Mouse (Mus musculus) hindbrain, embryonic 12.5 days (tissue): Measurements from ENCODE around the gene Barx2. TPM values are rescaled to one million over a fixed set of nuclear protein-coding genes. Genes with fewer than 3 reads are reported as not detected.
A peak's percentile ranks its signal among the peaks of the same experiment; 100 is the strongest.
"Not testable (repeated sequence)": the region's sequence is repeated elsewhere in the genome, so short reads cannot be mapped to it uniquely, and the experiment has no call there.

Source experiments
- ATAC-seq: fragments of 200-750 bp; cut with Nextera tagmentation; 2 replicates; pipeline ENCODE4 v1.8.0; 2017; ENCODE audit warnings: moderate TSS enrichment; ENCODE audit not compliant: low FRiP score
- H3K27ac ChIP-seq: fragments of 300-500 bp; sonication (generic); 2 replicates; pipeline ENCODE4 v1.5.1; 2016; ENCODE audit warnings: mild to moderate bottlenecking
- H3K27me3 ChIP-seq: fragments of 300-500 bp; sonication (generic); 2 replicates; pipeline ENCODE4 v1.6.1; 2016; ENCODE audit warnings: mild to moderate bottlenecking
- H3K36me3 ChIP-seq: fragments of 300-500 bp; sonication (generic); 2 replicates; pipeline ENCODE4 v1.6.1; 2016; ENCODE audit warnings: mild to moderate bottlenecking
- H3K4me1 ChIP-seq: fragments of 300-500 bp; sonication (generic); 2 replicates; pipeline ENCODE4 v1.6.1; 2016
- H3K4me2 ChIP-seq: fragments of 300-500 bp; sonication (generic); replicated peaks from 2 replicates; pipeline ENCODE4 v1.6.1; 2016; ENCODE audit warnings: mild to moderate bottlenecking
- H3K4me3 ChIP-seq: fragments of 300-500 bp; sonication (generic); 2 replicates; pipeline ENCODE4 v1.5.1; 2016; ENCODE audit warnings: mild to moderate bottlenecking
- H3K9ac ChIP-seq: fragments of 300-500 bp; sonication (generic); 2 replicates; pipeline ENCODE4 v1.6.1; 2016; ENCODE audit warnings: mild to moderate bottlenecking, moderate library complexity
- H3K9me3 ChIP-seq: fragments of 300-500 bp; sonication (generic); replicated peaks from 2 replicates; pipeline ENCODE4 v1.6.1; 2016; ENCODE audit warnings: mild to moderate bottlenecking
- WGBS: fragments of 180-500 bp; shearing (Covaris S2); methylation state at CpG from one replicate; pipeline ENCODE4 v1.1.7; 2016; 5-methylcytosine and 5-hydroxymethylcytosine counted together
- polyA plus RNA-seq: library from polyadenylated mRNA; unstranded; fragments of >200 nt; fragmentation: Nextera tagmentation; extraction: Ambion mirVana; gene quantifications from 2 replicates; pipeline ENCODE4 v1.2.1, GENCODE M21; 2016

Barx2 gene
- 0.14 TPM in 1 of 2 replicates, not detected in the other for polyA plus RNA-seq

DNA sequence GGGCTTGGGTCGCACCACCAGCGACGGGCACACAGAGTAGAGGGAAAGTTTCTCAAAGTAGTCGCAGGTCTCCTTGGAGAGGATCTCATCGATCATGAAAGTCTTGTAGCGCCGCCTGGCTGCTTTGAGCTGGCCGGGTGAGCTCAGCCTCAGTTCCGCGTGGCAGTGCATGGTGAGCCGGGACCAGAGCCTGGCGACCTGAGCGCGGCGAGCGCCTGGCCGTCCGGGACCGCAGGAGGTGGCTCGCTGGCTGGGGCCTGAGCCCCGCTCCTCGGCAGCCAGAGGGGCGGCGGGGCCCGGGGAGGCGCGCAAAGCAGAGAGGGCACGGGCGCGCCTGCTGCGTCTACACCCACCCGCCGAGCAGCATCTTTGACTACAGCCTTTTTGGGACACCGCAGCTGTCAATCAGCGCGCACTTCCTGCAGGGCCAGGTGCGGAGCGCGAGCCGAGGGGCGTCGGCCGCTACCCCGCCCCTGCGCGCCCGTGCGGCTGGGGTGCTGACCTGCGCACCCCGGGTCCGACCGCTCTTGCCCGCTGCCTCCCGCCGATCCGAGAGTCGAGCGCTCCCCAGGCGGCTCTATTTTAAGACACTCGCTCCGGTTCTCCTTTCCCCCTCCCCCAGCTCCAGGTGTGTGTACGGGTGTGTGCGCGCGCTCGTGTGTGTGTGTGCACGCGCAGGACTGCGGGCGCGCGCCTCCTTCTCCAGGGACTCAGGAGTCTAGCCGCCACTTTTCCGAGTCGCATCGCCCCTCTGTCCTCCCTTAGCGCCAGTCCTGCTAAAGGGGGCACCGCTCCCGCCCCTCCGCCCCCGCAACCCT is at the start of gene Barx2:
Gene Barx2 (minus strand): TSS at position 542 of the 818 bp plus-strand sequence.
- H3K4me3 ChIP-seq, result peak within 1 kb of the TSS; percentile 52
- ATAC-seq, result peak; percentile 60
- no peaks in the 10 kb centered on the region for H3K9me3 ChIP-seq
- H3K4me2 ChIP-seq, result peak within 1 kb of the TSS; percentile 98
- H3K4me1 ChIP-seq, result peaks cover 26% of the 10 kb centered on the region
- H3K27me3 ChIP-seq, result peaks cover 82% of the 10 kb centered on the region
- no peak within 1 kb of the TSS for H3K27ac ChIP-seq
- H3K9ac ChIP-seq, result peak within 1 kb of the TSS; percentile 50
- H3K36me3 ChIP-seq, result no peaks in the 10 kb centered on the region
- WGBS, result under 1% methylated on average over 81 of the region's 81 CpGs

GRCm38 (mm10) chr9:31962265-31962664 is 49.0 kb upstream of the Barx2 start:
- no peak overlapping the region for H3K4me2 ChIP-seq
- no peaks in the 10 kb centered on the region for H3K9me3 ChIP-seq
- 73% methylated on average over 1 of the region's 1 CpGs for WGBS
- H3K36me3 ChIP-seq, result no peaks in the 10 kb centered on the region
- no peak overlapping the region for H3K27ac ChIP-seq
- H3K4me1 ChIP-seq, result no peaks in the 10 kb centered on the region
- H3K9ac ChIP-seq, result no peak overlapping the region
- H3K4me3 ChIP-seq, result no peak overlapping the region
- H3K27me3 ChIP-seq, result no peaks in the 10 kb centered on the region
- ATAC-seq, result no peak

DNA sequence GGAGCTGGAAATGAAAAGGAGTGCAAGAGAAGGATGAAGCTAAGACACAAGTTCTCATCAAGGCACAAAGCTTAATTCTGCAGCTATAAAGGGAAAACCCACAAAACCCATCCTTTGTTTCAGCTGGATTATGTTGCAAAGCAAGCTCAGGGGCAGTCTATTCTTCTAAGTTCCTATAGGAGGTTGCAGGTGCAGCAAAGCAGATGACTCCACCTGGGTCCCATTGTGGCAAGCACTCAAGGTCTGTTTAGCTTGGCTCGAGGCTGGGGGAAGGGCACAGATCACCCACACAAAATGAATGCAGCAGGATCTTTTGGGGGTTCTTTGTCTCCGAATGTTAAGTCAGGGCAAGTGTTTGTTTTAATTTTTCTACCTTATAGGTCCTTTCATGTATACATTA is 47.2 kb upstream of the Barx2 start:
- no peak overlapping the region for H3K4me2 ChIP-seq
- no peak overlapping the region for H3K9ac ChIP-seq
- no peak overlapping the region for H3K27ac ChIP-seq
- WGBS, result 66% methylated on average over 2 of the region's 2 CpGs
- no peak overlapping the region for H3K4me3 ChIP-seq
- H3K4me1 ChIP-seq, result no peaks in the 10 kb centered on the region
- no peaks in the 10 kb centered on the region for H3K36me3 ChIP-seq
- H3K9me3 ChIP-seq, result no peaks in the 10 kb centered on the region
- ATAC-seq, result no peak
- H3K27me3 ChIP-seq, result no peaks in the 10 kb centered on the region

DNA sequence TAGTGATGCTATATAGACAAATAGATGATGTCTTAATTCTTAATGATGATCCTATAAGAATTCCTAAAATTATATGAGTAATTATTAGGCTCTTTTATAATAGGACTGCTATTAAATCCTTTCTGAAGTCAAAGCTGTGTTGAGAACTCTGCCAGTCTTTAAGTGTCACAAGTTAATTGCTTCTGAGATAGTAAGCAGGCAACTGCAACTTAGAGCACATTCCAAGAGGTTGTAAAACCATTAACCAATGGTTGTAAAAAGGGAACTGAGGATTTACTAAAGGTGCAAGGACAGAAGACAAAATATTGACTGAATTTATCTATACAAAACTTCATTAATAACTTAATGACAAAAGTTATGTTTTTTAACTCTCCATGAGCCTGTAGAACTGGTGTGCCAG is 44.9 kb upstream of the Barx2 start:
- H3K27ac ChIP-seq, result no peak overlapping the region
- no peak overlapping the region for H3K9ac ChIP-seq
- H3K4me2 ChIP-seq, result no peak overlapping the region
- no peak for ATAC-seq
- no peaks in the 10 kb centered on the region for H3K9me3 ChIP-seq
- H3K27me3 ChIP-seq, result no peaks in the 10 kb centered on the region
- no peaks in the 10 kb centered on the region for H3K36me3 ChIP-seq
- H3K4me3 ChIP-seq, result no peak overlapping the region
- H3K4me1 ChIP-seq, result no peaks in the 10 kb centered on the region

- no peak for ATAC-seq
- Histone ChIP-seq H3K27ac (no peak overlapping the region), H3K27me3 (no peaks in the 10 kb centered on the region), H3K9ac (no peak overlapping the region), H3K4me2 (no peak overlapping the region), H3K4me3 (no peak overlapping the region), H3K9me3 (no peaks in the 10 kb centered on the region), H3K36me3 (no peaks in the 10 kb centered on the region), H3K4me1 (no peaks in the 10 kb centered on the region)
- WGBS, result 91% methylated on average over 5 of the region's 5 CpGs
Observed at GRCm38 (mm10) chr9:31950506-31950905, 37.2 kb upstream of the Barx2 start.

DNA sequence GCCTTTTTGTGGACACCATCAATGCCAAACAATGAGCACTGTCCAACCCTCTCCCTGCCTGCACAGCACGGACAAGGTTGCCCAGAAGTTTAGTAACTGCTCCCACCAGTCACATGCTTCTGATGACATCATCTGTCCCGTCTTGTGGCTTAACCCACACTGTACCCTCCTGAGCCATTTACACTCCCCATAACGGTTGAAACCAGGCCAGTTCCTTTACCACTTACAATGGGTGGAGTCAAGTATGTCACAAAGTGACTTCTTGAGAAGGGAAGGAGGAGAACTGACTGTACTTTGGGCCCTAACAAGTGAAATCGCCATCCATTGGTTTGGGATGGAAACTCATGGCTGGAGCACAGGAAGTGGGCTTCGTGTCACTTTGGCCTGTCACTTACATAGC is 35.8 kb upstream of the Barx2 start:
- Histone ChIP-seq H3K9me3 (no peaks in the 10 kb centered on the region), H3K4me1 (no peaks in the 10 kb centered on the region), H3K4me3 (no peak overlapping the region), H3K36me3 (no peaks in the 10 kb centered on the region), H3K4me2 (no peak overlapping the region), H3K27ac (no peak overlapping the region), H3K27me3 (no peaks in the 10 kb centered on the region), H3K9ac (no peak overlapping the region)
- no peak for ATAC-seq
- WGBS, result 90% methylated on average over 5 of the region's 5 CpGs

DNA sequence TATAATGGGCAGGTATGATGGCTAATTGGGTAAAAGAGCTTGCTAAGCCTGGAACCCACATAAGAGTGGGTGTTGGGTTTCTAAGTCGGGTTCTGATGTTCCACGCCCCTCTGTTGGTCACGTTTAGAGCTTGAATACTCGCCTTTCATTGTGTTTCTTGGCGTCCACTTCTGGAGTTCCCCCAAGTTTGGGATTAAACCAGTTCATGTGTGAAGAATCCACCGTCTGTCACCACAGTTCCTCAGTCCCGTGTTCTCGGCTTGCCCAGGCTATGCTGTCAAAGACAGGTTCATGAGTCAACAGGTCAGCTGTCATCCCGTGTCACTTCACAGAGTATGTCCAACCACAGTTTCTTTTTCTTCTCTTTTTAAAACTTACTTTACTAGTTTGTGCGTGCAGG is 33.8 kb upstream of the Barx2 start:
- 87% methylated on average over 10 of the region's 10 CpGs for WGBS

GRCm38 (mm10) chr9:31942334-31942733 is 29.1 kb upstream of the Barx2 start:
- WGBS, result 58% methylated on average over 1 of the region's 1 CpGs
- H3K27ac ChIP-seq, result no peak overlapping the region
- H3K4me1 ChIP-seq, result no peaks in the 10 kb centered on the region
- ATAC-seq, result no peak
- no peak overlapping the region for H3K4me3 ChIP-seq
- no peaks in the 10 kb centered on the region for H3K36me3 ChIP-seq
- no peak overlapping the region for H3K4me2 ChIP-seq
- H3K9me3 ChIP-seq, result no peaks in the 10 kb centered on the region
- H3K9ac ChIP-seq, result no peak overlapping the region
- H3K27me3 ChIP-seq, result no peaks in the 10 kb centered on the region

More for the DNA sequence above, 33.8 kb upstream of the Barx2 start:
- no peaks in the 10 kb centered on the region for H3K9me3 ChIP-seq
- H3K36me3 ChIP-seq, result no peaks in the 10 kb centered on the region
- no peaks in the 10 kb centered on the region for H3K27me3 ChIP-seq
- H3K27ac ChIP-seq, result no peak overlapping the region
- ATAC-seq, result no peak
- H3K4me3 ChIP-seq, result no peak overlapping the region
- H3K4me1 ChIP-seq, result no peaks in the 10 kb centered on the region
- no peak overlapping the region for H3K9ac ChIP-seq
- no peak overlapping the region for H3K4me2 ChIP-seq

DNA sequence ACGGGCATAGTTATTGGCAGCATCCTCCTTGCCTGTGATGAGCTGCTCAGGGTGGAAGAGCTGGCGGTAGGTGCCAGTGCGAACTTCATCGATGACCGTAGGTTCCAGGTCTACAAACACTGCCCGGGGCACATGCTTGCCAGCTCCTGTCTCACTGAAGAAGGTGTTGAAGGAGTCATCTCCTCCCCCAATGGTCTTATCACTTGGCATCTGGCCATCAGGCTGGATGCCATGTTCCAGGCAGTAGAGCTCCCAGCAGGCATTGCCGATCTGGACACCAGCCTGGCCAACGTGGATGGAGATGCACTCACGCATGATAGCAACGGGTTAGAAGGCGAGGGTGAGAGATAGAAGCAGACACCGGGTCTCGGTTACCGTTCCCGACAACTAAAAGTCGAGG is 23.2 kb upstream of the Barx2 start:
- not testable (repeated sequence) for H3K36me3 ChIP-seq, H3K4me1 ChIP-seq, H3K4me2 ChIP-seq, H3K27ac ChIP-seq, H3K27me3 ChIP-seq, ATAC-seq, H3K4me3 ChIP-seq, H3K9ac ChIP-seq, H3K9me3 ChIP-seq
- WGBS, result 96% methylated on average over 13 of the region's 16 CpGs

GRCm38 (mm10) chr9:31931691-31932090 is 18.4 kb upstream of the Barx2 start:
- WGBS, result 51% methylated on average over 5 of the region's 5 CpGs
- no peak for ATAC-seq

DNA sequence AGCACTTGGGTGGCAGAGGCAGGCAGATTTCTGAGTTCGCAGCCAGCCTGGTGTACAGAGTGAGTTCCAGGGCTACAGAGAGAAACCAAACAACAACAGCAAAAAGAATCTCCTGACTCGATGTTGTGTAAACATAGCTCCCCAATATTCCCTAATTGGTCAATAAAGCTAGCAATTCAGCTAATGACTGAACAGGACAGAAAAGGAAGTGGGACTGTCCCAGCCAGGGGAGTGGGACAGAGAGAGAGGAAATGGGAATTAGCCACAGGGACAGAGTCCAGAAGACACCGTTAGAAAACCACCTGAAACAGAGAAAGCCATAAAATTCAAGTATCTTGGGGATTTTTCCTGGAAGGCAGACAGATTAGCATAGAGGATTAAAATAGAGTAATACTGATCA is 18.0 kb upstream of the Barx2 start:
- Histone ChIP-seq H3K9me3 (no peaks in the 10 kb centered on the region), H3K27ac (no peak overlapping the region), H3K4me3 (no peak overlapping the region), H3K9ac (no peak overlapping the region), H3K4me1 (no peaks in the 10 kb centered on the region), H3K27me3 (peaks cover 5% of the 10 kb centered on the region; the same call in 1 of the 2 replicates), H3K4me2 (no peak overlapping the region), H3K36me3 (no peaks in the 10 kb centered on the region)
- 82% methylated on average over 3 of the region's 3 CpGs for WGBS
- no peak for ATAC-seq

More at GRCm38 (mm10) chr9:31931691-31932090, 18.4 kb upstream of the Barx2 start:
- H3K4me2 ChIP-seq, result no peak overlapping the region
- no peaks in the 10 kb centered on the region for H3K4me1 ChIP-seq
- no peak overlapping the region for H3K27ac ChIP-seq
- no peak overlapping the region for H3K4me3 ChIP-seq
- H3K27me3 ChIP-seq, result peaks cover 4% of the 10 kb centered on the region; the same call in 1 of the 2 replicates
- no peak overlapping the region for H3K9ac ChIP-seq
- no peaks in the 10 kb centered on the region for H3K9me3 ChIP-seq
- H3K36me3 ChIP-seq, result no peaks in the 10 kb centered on the region

DNA sequence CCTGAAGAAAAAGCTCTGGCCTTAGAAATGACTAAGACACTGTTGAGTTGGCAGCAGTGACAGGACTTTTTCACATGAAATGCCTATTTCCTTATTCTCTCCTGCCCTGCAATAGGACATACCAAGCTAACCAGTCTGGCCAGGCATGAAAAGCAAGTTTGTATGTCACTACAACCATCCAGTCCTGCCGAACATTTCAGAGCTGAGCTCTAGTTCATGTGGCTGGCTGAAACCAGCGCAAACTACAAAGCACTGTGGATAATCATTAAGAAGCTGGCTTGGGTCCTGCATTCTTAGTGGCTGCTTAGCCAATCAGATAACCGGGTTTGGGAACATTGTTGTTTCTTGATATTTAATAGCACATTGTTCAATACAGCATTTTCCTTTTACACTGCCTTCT is 13.5 kb upstream of the Barx2 start:
- Histone ChIP-seq H3K27ac (no peak overlapping the region), H3K9me3 (no peaks in the 10 kb centered on the region), H3K9ac (no peak overlapping the region), H3K4me3 (no peak overlapping the region), H3K36me3 (no peaks in the 10 kb centered on the region), H3K4me2 (no peak overlapping the region), H3K4me1 (no peaks in the 10 kb centered on the region), H3K27me3 (peaks cover 5% of the 10 kb centered on the region; the same call in 1 of the 2 replicates)
- 78% methylated on average over 3 of the region's 3 CpGs for WGBS
- ATAC-seq, result no peak
